Mouse (Mus musculus) embryonic facial prominence, embryonic 12.5 days (tissue): Measurements from ENCODE around the gene Eif3k. TPM values are rescaled to one million over a fixed set of nuclear protein-coding genes. Genes with fewer than 3 reads are reported as not detected.
A peak's percentile ranks its signal among the peaks of the same experiment; 100 is the strongest.
"Not testable (repeated sequence)": the region's sequence is repeated elsewhere in the genome, so short reads cannot be mapped to it uniquely, and the experiment has no call there.

Experiments
- ATAC-seq: fragments of 200-750 bp; cut with Nextera tagmentation; 2 replicates; pipeline ENCODE4 v1.8.0; 2017; ENCODE audit not compliant: insufficient number of reproducible peaks, insufficient read depth, low FRiP score, low TSS enrichment
- H3K27ac ChIP-seq: fragments of 300-500 bp; sonication (generic); 2 replicates; pipeline ENCODE4 v1.5.1; 2016; ENCODE audit warnings: mild to moderate bottlenecking
- H3K27me3 ChIP-seq: fragments of 300-500 bp; sonication (generic); 2 replicates; pipeline ENCODE4 v1.6.1; 2016; ENCODE audit warnings: mild to moderate bottlenecking, moderate library complexity
- H3K36me3 ChIP-seq: fragments of 300-500 bp; sonication (generic); 2 replicates; pipeline ENCODE4 v1.6.1; 2016; ENCODE audit warnings: mild to moderate bottlenecking
- H3K4me1 ChIP-seq: fragments of 300-500 bp; sonication (generic); 2 replicates; pipeline ENCODE4 v1.6.1; 2016
- H3K4me2 ChIP-seq: fragments of 300-500 bp; sonication (generic); replicated peaks from 2 replicates; pipeline ENCODE4 v1.6.1; 2016; ENCODE audit warnings: mild to moderate bottlenecking, moderate library complexity
- H3K4me3 ChIP-seq: fragments of 300-500 bp; sonication (generic); 2 replicates; pipeline ENCODE4 v1.5.1; 2016; ENCODE audit warnings: mild to moderate bottlenecking
- H3K9ac ChIP-seq: fragments of 300-500 bp; sonication (generic); 2 replicates; pipeline ENCODE4 v1.6.1; 2016; ENCODE audit warnings: mild to moderate bottlenecking, moderate library complexity
- H3K9me3 ChIP-seq: fragments of 300-500 bp; sonication (generic); 2 replicates; pipeline ENCODE4 v1.6.1; 2016; ENCODE audit warnings: mild to moderate bottlenecking, moderate library complexity
- WGBS: fragments of 180-500 bp; shearing (Covaris S2); methylation state at CpG from one replicate; pipeline ENCODE4 v1.1.7; 2016; 5-methylcytosine and 5-hydroxymethylcytosine counted together
- polyA plus RNA-seq: library from polyadenylated mRNA; unstranded; fragments of >200 nt; fragmentation: Nextera tagmentation; extraction: Ambion mirVana; gene quantifications from 2 replicates; pipeline ENCODE4 v1.2.1, GENCODE M21; 2016

Eif3k gene
- polyA plus RNA-seq, 1 experiment from 2014 or later, result 392 TPM

- no peak overlapping the region for H3K4me2 ChIP-seq
- H3K27ac ChIP-seq, result no peak overlapping the region
- peaks cover 17% of the 10 kb centered on the region for H3K4me1 ChIP-seq
- H3K4me3 ChIP-seq, result no peak overlapping the region
- no peaks in the 10 kb centered on the region for H3K9me3 ChIP-seq
- no peak overlapping the region for H3K9ac ChIP-seq
- no peak for ATAC-seq
- H3K27me3 ChIP-seq, result no peaks in the 10 kb centered on the region
- H3K36me3 ChIP-seq, result peaks cover 7% of the 10 kb centered on the region
- 82% methylated on average over 4 of the region's 4 CpGs for whole genome bisulfite sequencing
Measured at GRCm38 (mm10) chr7:28983849-28984248, 2.2 kb upstream of the Eif3k start.

- H3K27me3 ChIP-seq, result no peaks in the 10 kb centered on the region
- no peaks in the 10 kb centered on the region for H3K9me3 ChIP-seq
- peaks cover 14% of the 10 kb centered on the region for H3K36me3 ChIP-seq
- H3K9ac ChIP-seq, result peak overlapping the region; percentile 63; the same call in 1 of the 2 replicates
- ATAC-seq, result no peak
- H3K27ac ChIP-seq, result peak overlapping the region; percentile 88; the same call in 1 of the 2 replicates
- H3K4me3 ChIP-seq, result no peak overlapping the region
- 71% methylated on average over 11 of the region's 11 CpGs for WGBS
- H3K4me1 ChIP-seq, result peaks cover 17% of the 10 kb centered on the region
- H3K4me2 ChIP-seq, result peak overlapping the region; percentile 72
Measured at GRCm38 (mm10) chr7:28983141-28983564, 1.5 kb upstream of the Eif3k start.

GRCm38 (mm10) chr7:28982274-28983013 is 780 bp upstream of the Eif3k start:
- Histone ChIP-seq H3K27me3 (no peaks in the 10 kb centered on the region), H3K9ac (peak overlapping the region; percentile 63)
- 14% methylated on average over 19 of the region's 19 CpGs for WGBS

GRCm38 (mm10) chr7:28977556-28977955 is 4.1 kb downstream of the Eif3k start:
- H3K36me3 ChIP-seq, result peaks cover 61% of the 10 kb centered on the region
- no peak overlapping the region for H3K4me3 ChIP-seq

More at GRCm38 (mm10) chr7:28982274-28983013, 780 bp upstream of the Eif3k start:
- Histone ChIP-seq H3K4me3 (peak overlapping the region; percentile 54), H3K27ac (peak overlapping the region; percentile 88), H3K4me2 (peak overlapping the region; percentile 72), H3K4me1 (peaks cover 17% of the 10 kb centered on the region), H3K36me3 (peaks cover 21% of the 10 kb centered on the region), H3K9me3 (no peaks in the 10 kb centered on the region)
- peak; percentile 49 for ATAC-seq

GRCm38 (mm10) chr7:28973025-28973424 is 8.6 kb downstream of the Eif3k start:
- no peaks in the 10 kb centered on the region for H3K4me1 ChIP-seq
- no peak overlapping the region for H3K27ac ChIP-seq
- H3K36me3 ChIP-seq, result peaks cover 69% of the 10 kb centered on the region
- 86% methylated on average over 8 of the region's 8 CpGs for WGBS
- no peak for ATAC-seq
- H3K4me3 ChIP-seq, result no peak overlapping the region
- H3K9ac ChIP-seq, result no peak overlapping the region
- no peaks in the 10 kb centered on the region for H3K9me3 ChIP-seq
- no peaks in the 10 kb centered on the region for H3K27me3 ChIP-seq
- H3K4me2 ChIP-seq, result no peak overlapping the region

More at GRCm38 (mm10) chr7:28977556-28977955, 4.1 kb downstream of the Eif3k start:
- ATAC-seq, result no peak
- no peak overlapping the region for H3K27ac ChIP-seq
- peaks cover 12% of the 10 kb centered on the region for H3K4me1 ChIP-seq
- 91% methylated on average over 9 of the region's 9 CpGs for WGBS
- H3K9ac ChIP-seq, result no peak overlapping the region
- no peak overlapping the region for H3K4me2 ChIP-seq
- H3K27me3 ChIP-seq, result no peaks in the 10 kb centered on the region
- H3K9me3 ChIP-seq, result no peaks in the 10 kb centered on the region

- no peak for ATAC-seq
- H3K27ac ChIP-seq, result no peak overlapping the region
- WGBS, result 61% methylated on average over 8 of the region's 8 CpGs
- H3K9ac ChIP-seq, result no peak overlapping the region
- H3K27me3 ChIP-seq, result no peaks in the 10 kb centered on the region
- H3K4me1 ChIP-seq, result no peaks in the 10 kb centered on the region
- H3K36me3 ChIP-seq, result peaks cover 64% of the 10 kb centered on the region
- no peak overlapping the region for H3K4me2 ChIP-seq
- no peak overlapping the region for H3K4me3 ChIP-seq
- H3K9me3 ChIP-seq, result no peaks in the 10 kb centered on the region
Measured at GRCm38 (mm10) chr7:28972542-28972985, 9.1 kb downstream of the Eif3k start.

GRCm38 (mm10) chr7:28971770-28972269 is 9.8 kb downstream of the Eif3k start:
- ATAC-seq, result no peak
- Histone ChIP-seq H3K27ac (no peak overlapping the region), H3K4me1 (no peaks in the 10 kb centered on the region), H3K27me3 (no peaks in the 10 kb centered on the region), H3K9ac (no peak overlapping the region), H3K4me2 (no peak overlapping the region), H3K36me3 (peaks cover 57% of the 10 kb centered on the region), H3K4me3 (no peak overlapping the region), H3K9me3 (no peaks in the 10 kb centered on the region)
- 81% methylated on average over 6 of the region's 6 CpGs for WGBS

GRCm38 (mm10) chr7:28971029-28971428 is 10.6 kb downstream of the Eif3k start:
- no peak overlapping the region for H3K27ac ChIP-seq
- 84% methylated on average over 7 of the region's 7 CpGs for WGBS
- ATAC-seq, result no peak
- H3K36me3 ChIP-seq, result peaks cover 49% of the 10 kb centered on the region
- H3K9ac ChIP-seq, result no peak overlapping the region
- no peak overlapping the region for H3K4me2 ChIP-seq
- H3K9me3 ChIP-seq, result no peaks in the 10 kb centered on the region
- no peaks in the 10 kb centered on the region for H3K27me3 ChIP-seq
- H3K4me3 ChIP-seq, result no peak overlapping the region
- no peaks in the 10 kb centered on the region for H3K4me1 ChIP-seq

GRCm38 (mm10) chr7:28969672-28970394 is 11.8 kb downstream of the Eif3k start:
- Histone ChIP-seq H3K9ac (no peak overlapping the region), H3K9me3 (no peaks in the 10 kb centered on the region), H3K4me1 (no peaks in the 10 kb centered on the region), H3K27me3 (no peaks in the 10 kb centered on the region), H3K4me3 (no peak overlapping the region), H3K27ac (no peak overlapping the region), H3K36me3 (peaks cover 41% of the 10 kb centered on the region), H3K4me2 (no peak overlapping the region)
- 75% methylated on average over 12 of the region's 12 CpGs for WGBS
- ATAC-seq, result no peak

GRCm38 (mm10) chr7:28969271-28969670 is 12.4 kb downstream of the Eif3k start:
- Histone ChIP-seq H3K36me3 (peaks cover 36% of the 10 kb centered on the region), H3K27ac (no peak overlapping the region), H3K9me3 (no peaks in the 10 kb centered on the region), H3K4me2 (no peak overlapping the region), H3K27me3 (no peaks in the 10 kb centered on the region), H3K9ac (no peak overlapping the region), H3K4me1 (no peaks in the 10 kb centered on the region), H3K4me3 (no peak overlapping the region)
- ATAC-seq, result no peak
- 89% methylated on average over 1 of the region's 1 CpGs for WGBS

GRCm38 (mm10) chr7:28968120-28968519 is 13.5 kb downstream of the Eif3k start:
- not testable (repeated sequence) for H3K27me3 ChIP-seq, H3K4me3 ChIP-seq, H3K27ac ChIP-seq, ATAC-seq, H3K9ac ChIP-seq, H3K4me1 ChIP-seq, H3K9me3 ChIP-seq, H3K4me2 ChIP-seq
- 95% methylated on average over 8 of the region's 8 CpGs for WGBS
- peaks cover 24% of the 10 kb centered on the region for H3K36me3 ChIP-seq
